Mouse (Mus musculus) gastrocnemius, adult 8-10 months (tissue): ENCODE data around the gene Tepp. TPM values are rescaled to one million over a fixed set of nuclear protein-coding genes. Genes with fewer than 3 reads are reported as not detected.

Experiments
- DNase-seq, 2 experiments: peaks; one replicate each; pipeline ENCODE4 v3.0.0; 2022; ENCODE audit warnings: low spot score in 2 of 2
- total RNA-seq, 4 experiments: library from RNA; stranded (reverse); gene quantifications; 2 replicates each; pipeline ENCODE4 v1.2.4; 2022

Gene Tepp
- not detected for total RNA-seq

DNA sequence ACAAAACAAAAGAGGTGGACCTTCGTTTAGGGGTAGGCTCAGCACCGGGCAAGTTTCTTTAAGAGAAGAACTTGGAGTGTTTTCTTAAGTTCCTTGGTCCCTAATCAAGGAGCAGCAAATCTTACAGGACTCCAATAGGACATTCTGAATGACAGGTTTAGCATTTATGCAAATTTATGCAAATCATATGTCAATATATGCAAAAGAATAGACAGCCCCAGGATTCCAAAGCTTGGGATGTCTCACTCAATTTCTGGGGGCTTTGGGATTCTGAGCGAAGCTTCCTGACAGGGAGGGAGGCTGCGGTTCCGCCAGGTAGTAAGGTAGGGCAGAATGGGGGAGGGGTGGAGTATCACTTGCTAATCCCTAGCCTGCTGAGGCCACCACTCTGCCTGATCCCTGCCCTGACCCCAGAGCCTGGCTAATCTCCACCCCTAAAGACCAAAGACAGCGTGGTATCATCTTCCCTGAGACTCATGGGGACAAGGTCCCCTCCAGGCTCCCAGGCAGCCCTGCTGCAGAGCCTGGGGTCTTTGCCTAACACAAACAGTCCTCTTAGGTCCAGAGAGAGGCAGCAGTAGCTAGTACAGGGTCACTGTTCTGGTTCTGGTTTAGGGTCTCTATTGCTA lies at the start of gene Tepp:
Gene Tepp, plus strand, starts transcription at position 225 of the 629 bp plus-strand sequence.
- DNase-seq: no peak

DNA sequence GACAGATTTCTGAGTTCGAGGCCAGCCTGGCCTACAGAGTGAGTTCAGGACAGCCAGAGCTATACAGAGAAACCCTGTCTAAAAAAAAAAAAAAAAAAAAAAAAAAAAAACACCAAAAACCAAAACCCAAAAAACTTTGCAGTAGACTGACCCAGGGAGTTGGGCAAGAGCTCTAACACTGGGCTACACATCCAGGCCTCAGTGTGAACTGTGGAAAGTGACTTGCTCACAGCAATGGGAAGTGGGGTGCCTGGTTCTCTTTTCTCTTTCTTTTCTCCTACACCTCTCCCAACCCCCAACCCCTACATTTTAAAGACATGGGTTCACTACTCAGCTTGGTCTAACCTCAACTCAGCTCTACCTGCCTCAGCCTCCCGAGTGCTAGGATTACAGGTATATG lies 48.2 kb upstream of the Tepp start:
- no peak for DNase-seq

DNA sequence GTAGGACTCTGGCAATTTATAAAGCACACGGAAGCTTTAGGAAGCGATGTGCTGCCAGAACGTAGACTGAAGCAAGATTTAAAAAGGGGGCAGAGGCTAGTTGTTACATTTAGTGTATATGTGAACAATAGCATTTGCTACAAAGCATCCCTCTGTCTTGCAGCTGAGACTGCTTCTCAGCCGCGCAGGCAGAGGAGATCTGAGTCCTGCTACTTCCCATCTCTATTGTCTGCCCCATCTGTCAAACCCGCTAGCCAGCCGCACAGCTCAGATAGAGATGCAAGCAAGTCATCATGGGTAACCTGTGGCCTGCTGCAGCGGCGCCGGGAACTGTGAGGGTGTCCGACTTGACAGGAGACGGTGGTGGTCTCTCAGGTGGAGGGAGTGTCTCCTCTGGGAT lies 39.9 kb upstream of the Tepp start:
- no peak for DNase-seq

DNA sequence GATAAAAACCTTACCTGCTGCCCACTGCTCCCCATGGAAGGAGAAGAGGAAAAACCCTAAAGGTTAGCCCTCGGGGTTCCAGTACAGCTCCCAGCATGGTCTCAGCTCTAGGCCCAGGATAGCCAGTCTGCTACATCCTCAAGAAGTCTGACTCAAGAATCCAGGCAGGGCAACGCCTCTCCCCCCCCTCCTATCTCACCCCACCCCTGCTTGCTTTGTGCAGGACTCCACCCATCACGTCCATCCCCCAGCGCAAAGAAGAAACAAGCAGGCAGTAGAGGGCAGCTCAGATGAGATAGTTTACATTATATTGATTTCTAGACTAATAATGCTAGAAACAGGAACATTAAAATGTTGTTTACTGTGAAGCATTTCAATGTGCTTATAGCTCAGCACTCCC lies 38.5 kb upstream of the Tepp start:
- no peak for DNase-seq

DNA sequence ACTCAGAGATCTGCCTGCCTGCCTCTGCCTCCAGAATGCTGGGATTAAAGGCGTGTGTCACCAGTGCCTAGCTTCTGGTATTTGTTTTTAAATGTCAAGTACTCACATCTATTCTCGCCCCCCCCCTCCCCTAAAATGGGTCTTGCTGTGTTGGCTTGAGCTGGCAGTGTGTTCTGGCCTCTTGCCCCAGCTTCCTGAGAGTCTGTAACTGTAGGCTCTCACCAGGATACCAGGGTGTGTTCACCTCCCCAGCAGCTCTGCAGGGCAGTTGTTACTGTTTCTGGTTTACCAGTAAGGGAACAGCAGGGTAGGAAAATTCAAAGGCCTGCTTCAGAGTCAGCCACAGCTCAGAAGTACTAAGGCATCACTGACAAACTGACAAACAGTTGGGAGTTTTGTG lies 37.5 kb upstream of the Tepp start:
- DNase-seq: no peak

DNA sequence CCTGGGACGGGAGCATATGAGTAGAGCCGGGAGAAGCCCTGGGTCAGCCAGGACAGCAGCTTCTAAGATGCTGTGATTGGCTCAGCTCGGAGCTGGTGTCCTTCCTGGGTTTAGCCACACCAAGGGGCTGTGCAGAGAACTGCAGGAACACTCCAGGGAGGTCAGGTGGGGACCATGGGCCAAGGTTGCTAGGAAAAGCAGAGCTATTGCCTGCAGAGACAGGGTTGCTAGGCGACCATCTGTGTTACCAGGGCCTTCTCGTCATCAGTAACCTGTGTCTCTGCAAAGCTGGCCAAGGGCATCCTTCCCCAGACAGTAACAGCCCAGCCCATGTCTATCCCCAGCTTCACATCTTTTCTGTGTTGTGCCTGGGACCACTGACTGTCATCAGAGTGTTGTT lies 28.9 kb upstream of the Tepp start:
- DNase-seq: no peak

DNA sequence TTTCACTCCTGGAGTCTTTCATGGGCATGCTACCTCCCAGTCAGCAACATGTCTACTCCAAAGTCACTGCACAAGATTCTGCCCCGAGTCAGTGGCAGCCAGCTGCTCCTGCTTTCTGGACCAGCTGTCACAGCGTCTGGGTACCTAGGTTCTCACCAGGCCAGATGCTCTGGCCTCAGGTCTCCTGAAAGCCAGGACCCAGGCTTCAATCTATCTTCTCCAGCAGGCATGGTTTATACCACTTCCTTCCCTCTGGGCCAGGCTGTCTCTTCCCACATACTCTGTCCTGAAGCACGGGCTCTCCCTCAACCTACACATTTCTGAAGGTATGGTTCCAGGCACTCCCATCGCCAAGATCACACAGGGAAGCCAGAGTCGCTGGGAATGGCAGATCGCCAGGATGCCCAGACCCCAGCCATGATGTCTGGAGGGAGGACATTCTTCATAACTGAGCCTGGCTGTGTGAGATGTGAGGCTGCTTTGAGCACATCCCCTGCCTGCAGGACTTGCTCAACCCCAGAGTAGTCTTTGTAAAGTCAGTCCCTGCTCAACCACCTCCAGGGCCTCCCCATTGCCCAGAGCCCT lies 21.2 kb upstream of the Tepp start:
- DNase-seq: no peak

DNA sequence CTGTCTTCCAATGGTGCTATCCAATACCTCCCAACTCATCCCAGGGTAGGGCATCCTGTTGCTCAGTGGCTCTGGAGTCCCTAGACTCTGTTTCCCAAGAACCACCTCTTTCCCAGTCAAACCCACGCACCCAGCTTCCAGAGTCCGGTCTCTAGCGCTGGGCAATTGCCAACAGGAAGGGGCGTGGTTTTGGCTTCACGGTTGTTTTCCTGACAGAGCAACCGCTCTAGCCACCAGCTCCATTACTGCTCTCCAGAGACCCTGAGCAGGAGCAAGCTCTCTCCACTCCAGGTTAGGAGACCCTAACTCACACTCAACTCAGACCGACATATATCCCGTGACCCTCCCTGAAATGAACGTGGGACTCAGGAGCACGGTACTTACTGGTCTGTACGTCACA lies 17.2 kb upstream of the Tepp start:
- DNase-seq: peak; percentile 69 to 82

DNA sequence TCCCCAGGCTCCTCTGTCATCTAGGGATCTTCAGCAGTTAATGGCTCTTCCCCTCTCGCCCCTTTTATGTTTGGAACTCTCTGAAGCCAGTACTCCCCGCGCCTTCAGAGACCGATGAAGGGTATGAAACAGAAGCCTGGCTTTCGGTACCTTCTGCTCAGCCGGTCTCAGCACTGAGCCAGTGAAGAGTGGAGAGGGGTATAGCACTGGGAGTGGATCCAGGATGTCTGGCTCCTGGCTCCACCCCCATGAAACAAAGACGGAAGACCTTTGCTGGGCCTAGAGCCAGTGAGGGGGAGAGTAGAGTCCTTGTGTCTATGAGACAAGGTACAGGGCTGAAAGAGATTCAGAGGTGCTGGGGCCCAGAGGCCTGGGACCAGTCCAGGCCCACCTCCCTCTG lies 16.5 kb upstream of the Tepp start:
- peak in 1 of 2 experiments; percentile 30 for DNase-seq

DNA sequence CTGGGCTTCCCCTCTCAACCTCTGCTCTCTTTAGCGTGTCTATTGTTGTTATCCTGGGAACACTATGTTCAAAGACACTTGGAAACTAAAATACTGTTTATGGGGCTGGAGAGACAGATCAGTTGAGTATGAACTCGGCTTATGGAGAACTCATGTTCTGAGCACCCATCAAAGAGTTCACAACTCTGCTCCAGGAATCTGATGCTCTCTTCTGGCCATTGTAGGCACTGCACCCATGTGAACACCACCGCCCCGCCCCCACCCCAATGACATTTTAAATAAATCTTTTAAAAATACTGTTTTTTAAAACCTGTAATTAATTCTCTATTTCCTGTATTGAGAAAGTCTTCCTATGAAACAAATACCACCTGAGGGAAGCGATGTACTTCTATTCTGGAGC lies 8.0 kb upstream of the Tepp start:
- no peak for DNase-seq

DNA sequence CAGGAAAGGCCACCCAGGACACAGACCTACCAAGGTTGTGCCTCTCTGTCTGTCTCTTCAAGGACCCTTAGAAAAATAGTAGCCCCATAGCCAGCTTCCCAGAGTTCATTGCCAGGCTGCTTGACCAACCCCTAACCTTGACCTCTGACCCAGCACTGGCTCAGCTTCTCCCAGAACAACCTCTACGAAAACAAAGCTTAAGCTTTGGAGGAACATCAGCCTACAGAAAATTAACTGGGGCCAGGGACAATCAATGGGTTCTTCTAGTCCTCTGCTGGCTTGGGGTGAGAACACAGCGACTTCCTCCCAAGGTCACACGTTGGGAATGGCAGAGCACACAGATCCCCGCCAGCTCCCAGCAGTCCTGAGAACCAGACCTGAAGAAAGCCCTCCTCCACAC lies 4.8 kb upstream of the Tepp start:
- DNase-seq: no peak

DNA sequence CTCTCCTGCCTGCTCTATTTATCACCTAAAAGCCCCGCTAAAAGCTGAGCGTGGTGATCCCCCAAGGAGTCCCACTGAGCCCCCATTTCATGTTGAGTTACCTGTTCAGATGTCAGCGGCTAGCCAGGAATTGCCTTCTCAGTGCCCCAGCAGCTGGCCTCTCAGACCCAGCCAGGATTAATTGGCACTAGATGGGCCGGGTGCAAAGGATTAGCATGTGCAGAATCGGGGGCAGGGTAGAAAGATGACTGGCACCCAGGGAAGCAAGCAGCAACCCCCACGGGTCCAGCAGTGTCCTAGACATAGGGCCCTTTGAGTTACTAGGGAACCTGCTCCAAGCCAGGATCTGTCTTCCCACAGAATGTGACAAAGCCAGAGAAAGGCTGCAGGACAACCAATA lies 3.9 kb upstream of the Tepp start, which contains the start of gene Cngb1:
Gene Cngb1, minus strand, starts transcription at position 155 of the 400 bp plus-strand sequence.
- DNase-seq: no peak

DNA sequence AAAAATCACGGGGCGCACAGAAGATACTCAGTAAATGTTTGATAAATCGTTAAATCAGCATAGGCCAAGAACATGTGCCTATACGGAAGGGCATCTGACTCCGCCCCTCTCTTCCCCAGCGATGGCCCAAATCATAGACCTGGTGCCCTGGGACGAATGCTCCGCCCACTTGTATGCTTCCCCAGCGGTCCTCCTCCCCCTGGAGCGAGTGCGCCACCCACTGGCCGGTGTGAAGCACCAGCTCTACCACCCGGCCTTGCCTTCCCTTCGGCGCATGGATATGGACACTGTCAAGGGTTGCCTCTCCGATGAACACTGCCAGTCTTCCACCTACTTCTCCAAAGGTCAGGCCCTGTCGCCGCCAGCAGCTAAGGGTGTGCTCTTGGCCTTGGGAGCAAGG lies 2.5 kb downstream of the Tepp start:
- no peak for DNase-seq

DNA sequence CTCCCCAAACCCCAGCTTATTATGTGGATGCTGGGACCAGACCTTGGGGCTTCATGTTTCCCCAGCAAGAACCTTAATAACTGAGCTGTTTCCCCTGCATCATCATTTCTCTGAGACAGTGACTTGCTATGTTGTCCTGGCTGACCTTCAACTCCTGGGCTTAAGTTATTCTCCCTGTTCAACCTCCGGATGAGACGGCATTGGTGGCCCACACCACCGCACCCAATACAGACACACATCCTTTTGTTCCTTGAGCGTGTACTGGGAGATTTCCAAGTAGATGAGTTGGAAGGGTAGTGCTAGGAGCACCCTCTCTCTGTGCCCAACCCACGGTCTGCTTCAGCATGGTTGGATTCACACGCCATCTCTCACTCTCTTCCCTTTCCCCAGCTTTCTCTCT lies 3.5 kb downstream of the Tepp start:
- DNase-seq: no peak

DNA sequence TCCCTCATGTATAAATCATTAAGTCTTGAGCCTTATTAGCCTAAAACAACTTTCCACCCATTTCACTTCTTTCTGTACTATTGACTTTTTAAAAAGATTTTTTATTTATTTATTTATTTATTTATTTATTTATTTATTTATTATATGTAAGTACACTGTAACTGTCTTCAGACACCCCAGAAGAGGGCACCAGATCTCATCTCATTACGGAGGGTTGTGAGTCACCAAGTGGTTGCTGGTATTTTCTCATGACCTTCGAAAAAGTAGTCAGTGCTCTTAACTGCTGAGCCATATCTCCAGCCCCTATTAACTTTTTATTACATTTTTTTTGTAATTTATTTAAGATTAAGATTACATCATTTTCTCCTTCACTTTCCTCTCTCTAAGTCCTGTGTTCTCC lies 4.3 kb downstream of the Tepp start:
- no peak for DNase-seq

DNA sequence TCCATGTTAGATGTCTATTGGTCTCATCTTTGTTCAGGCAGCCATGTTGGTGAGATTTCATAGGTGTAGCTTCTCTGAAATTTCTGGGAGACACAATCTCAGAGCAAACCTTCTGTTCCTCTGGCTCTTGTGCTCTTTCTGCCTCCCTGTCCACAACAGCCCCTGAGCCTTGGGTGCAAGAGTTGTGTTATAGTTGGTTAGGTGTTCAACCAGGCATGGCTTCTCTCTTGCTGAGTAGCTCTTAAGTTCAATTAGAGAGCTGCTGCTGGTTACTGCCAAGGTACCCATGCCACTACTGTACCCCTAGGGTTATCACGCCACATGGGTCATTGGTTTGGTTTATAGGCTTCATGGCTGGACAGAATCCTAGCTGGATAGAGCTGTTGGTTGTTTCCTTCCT lies 5.0 kb downstream of the Tepp start:
- DNase-seq: no peak

DNA sequence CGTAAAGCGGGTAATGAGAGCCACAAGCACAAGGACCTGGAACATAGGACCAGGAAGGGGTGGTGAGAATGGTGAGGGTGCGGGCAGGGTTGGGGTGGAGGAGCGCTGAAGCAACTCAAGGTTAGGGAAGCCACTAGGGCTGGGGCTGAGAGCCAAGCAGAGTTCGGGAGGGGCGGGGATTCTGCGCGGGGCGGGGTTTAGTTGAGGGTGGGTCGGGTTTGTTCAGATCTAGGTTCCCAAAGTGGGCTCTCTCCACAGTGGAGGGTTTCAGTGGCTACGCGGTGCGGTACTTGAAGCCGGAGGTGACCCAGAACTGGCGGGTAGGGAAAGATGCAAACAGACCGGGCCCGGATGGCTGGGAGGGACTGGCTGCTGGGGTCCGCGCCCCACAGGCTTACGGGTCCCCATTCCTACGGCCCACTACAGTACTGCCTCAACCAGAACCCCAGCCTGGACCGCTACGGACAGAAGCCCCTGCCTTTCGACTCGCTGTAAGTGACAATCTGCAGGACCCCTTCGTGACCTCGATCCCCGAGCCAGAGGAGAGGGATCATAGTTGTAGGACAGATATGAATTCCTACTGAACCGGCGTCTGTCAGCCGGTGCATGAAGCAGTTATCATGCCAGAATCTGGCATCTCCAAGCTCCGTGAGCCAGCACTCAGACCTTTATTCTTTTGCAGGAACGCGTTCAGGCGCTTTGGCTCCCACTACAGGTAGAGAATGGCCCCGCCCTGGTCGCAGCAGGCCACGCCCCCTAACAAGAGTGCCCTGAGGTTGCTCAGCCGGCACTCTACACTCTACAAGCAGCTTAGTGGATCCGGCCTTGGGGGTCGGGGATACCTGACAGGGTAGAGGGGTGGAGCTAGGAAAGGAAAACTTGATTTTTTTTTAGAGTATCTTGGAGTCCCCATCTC lies 10.1 kb downstream of the Tepp start:
- DNase-seq: no peak

DNA sequence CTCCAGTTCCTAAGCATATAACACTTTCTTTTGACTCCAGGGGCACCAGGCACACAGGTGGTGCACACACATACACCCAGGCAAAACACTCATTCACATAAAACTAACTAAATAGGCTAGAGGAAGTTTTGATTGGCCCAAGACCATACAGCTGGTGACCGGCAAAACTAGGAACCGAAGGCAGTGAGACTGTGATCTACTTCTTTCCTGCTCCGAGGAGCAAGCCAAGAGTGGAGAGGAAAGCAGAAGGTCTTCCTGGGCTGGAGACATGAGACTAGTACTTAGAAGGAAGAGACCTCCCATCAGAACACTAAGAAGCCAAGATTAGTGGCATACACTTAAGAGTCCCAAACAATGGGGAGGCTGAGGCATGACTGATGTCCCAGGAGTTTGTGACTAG lies 12.8 kb downstream of the Tepp start:
- DNase-seq: no peak

DNA sequence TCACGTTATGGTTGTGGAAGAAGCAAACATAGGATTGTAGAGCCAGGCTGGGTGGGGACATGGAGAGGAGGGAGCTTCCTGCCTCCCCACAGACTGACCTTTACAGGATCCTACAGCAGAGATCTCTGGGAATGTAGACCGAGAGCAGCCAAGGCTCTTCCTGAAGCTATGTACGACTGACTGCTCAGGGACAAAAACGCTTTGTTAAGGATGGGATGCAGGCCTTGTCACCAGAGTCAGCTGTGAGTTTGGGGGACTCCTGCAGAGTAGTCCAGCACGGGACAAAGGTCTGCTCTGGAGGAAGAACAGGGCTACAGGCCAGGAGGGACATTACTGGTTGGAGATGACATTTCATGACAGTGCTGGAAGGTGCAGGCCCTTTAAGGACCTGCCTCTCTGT lies 14.3 kb downstream of the Tepp start:
- no peak for DNase-seq

DNA sequence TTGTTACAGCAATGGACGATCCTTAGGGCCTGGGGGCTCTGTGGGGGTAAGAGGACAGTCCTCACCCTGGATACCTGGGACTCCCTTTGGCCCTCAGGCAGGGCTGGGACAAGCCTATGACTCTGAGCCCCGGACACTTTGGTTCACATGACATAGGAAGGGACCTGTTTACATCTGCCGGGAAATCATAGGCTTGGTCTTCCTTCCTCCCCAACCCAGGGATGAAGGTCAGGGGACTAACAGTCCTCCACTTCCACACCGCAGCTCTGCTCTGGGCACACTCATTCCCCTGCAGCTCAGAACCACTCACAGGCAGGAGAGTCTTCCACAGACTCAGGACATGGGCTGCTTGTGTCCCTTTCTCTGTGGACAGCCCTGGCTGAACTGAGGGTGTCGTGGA lies 16.5 kb downstream of the Tepp start:
- DNase-seq: no peak

DNA sequence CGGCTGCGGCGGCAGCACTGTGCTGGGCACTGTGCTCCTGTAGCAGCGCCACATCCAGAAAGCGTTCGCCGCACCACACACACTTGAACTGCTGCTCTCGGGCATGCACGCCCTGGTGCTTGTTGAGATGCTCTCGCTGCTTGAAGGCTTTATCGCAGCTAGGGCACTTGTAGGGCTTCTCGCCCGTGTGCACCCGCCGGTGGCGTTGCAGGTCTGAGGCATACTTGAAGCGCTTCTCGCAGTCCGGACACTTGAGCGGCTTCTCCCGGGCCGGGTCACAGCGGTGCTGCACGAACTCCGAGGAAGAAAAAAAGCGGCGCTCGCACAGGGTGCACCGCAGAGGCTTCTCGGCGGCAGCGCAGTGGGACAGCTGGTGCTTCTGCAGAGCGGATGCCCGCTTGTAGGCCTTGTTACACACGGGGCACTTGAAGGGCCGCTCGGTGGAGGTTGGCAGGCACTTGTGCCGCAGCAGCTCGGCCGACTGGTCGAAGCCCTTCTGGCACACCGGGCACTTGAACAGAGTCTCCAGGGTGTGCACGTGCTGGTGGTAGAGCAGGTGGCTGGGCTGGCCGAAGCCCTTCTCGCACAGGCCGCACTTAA lies 17.6 kb downstream of the Tepp start:
- DNase-seq: no peak

DNA sequence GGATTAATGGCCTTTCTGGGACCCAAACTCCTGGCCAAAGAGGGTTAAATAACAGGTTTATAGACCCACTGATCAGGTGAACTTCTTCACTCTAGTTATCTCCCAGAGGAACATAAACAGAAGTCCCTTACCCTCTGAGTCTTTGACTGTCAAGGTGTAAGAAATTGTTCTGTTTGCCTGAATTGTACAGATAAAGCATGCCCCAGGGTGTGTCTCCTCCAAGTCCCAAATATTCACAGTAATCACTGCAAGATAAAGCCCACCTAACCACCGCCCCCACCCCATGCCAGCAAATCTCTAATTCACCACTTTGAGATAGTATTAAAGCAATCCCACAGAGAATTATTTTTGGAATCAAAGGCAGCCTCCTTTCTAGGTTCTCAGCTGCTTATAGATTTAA lies 20.0 kb downstream of the Tepp start:
- no peak for DNase-seq
